In the genomic region with DNA sequence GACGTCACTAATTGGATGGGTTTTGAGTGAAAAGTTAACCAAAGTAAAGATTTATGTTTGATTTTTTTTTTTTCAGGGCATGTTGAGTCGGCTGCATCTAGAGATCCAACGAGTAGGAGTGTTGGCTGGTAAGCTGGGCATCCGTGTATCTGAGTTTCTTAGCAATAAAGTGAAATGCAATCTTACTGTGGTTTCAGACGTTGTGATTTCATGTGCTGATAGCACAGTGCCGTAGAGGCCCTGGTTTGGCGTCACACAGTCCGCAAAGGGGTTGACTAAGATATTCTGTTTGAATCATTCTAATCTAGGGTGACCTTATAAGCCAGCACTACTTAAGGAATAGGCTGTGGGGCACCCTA, we compare ENCODE assay signal across 8 mouse cellular contexts. TPM values are rescaled to one million over a fixed set of nuclear protein-coding genes. Genes with fewer than 3 reads are reported as not detected.
DNase-seq lines count a peak whose midpoint lies in the region; ATAC-seq and TF ChIP-seq lines count a peak whose summit lies in the region.

No protein-coding gene starts in this region.

- intact Hi-C loops in gastrocnemius, postnatal 36 days (cut with DNase I), result no loop called here

- WGBS in heart, postnatal 0 days, result under 1% methylated on average over 8 of the region's 8 CpGs
- WGBS in hindbrain, embryonic 10.5 days, result under 1% methylated on average over 8 of the region's 8 CpGs
- WGBS in midbrain, embryonic 12.5 days, result 1% methylated on average over 8 of the region's 8 CpGs

- no peaks in the 10 kb centered on the region for H3K9me3 ChIP-seq in heart, postnatal 0 days (replicated peaks; ENCODE audit: control insufficient read depth, low read length)
- no peaks in the 10 kb centered on the region for H3K9me3 ChIP-seq in G1E (replicated peaks)
- H3K9me3 ChIP-seq in hindbrain, embryonic 10.5 days, result no peaks in the 10 kb centered on the region
- H3K9me3 ChIP-seq in midbrain, embryonic 12.5 days, result no peaks in the 10 kb centered on the region

- H3K4me2 ChIP-seq in heart, postnatal 0 days (ENCODE audit: low read depth, low read length), result peak overlapping the region; percentile 87
- peak overlapping the region; percentile 80 for H3K4me2 ChIP-seq in midbrain, embryonic 12.5 days (replicated peaks)

- peak overlapping the region; percentile 58 for H3K4me3 ChIP-seq in heart, postnatal 0 days (ENCODE audit: low read depth, low read length)
- H3K4me3 ChIP-seq in G1E (ENCODE audit: low read depth, low read length), result peak overlapping the region; percentile 90
- H3K4me3 ChIP-seq in hindbrain, embryonic 10.5 days, result peak overlapping the region; percentile 84
- peak overlapping the region; percentile 88 for H3K4me3 ChIP-seq in midbrain, embryonic 12.5 days

- 0 out of 2 replicates have a peak, but pooled peaks cover 7% of the 10 kb centered on the region for H3K36me3 ChIP-seq in heart, postnatal 0 days (replicated peaks; ENCODE audit: control insufficient read depth, insufficient read depth, low read length)
- H3K36me3 ChIP-seq in G1E (replicated peaks), result peaks cover 60% of the 10 kb centered on the region
- H3K36me3 ChIP-seq in hindbrain, embryonic 10.5 days, result peaks cover 46% of the 10 kb centered on the region
- peaks cover 11% of the 10 kb centered on the region for H3K36me3 ChIP-seq in midbrain, embryonic 12.5 days

- TF ChIP-seq EP300 in heart, postnatal 0 days (IDR thresholded peaks at IDR 0.05; ENCODE audit: low read depth), result no peak

- H3K4me1 ChIP-seq in heart, postnatal 0 days (ENCODE audit: control insufficient read depth, insufficient read depth), result peaks cover 24% of the 10 kb centered on the region
- H3K4me1 ChIP-seq in G1E (ENCODE audit: insufficient read depth, low read depth, low read length), result peaks cover 67% of the 10 kb centered on the region
- peaks cover 64% of the 10 kb centered on the region for H3K4me1 ChIP-seq in hindbrain, embryonic 10.5 days (replicated peaks)
- peaks cover 62% of the 10 kb centered on the region for H3K4me1 ChIP-seq in midbrain, embryonic 12.5 days

- no peak for ATAC-seq in heart, postnatal 0 days (ENCODE audit: insufficient read depth, low read depth)
- ATAC-seq in G1E (ENCODE audit: extremely low read depth, insufficient number of reproducible peaks, low FRiP score, poor library complexity, severe bottlenecking), result no peak
- no peak for ATAC-seq in midbrain, embryonic 12.5 days (ENCODE audit: low FRiP score, low read depth)

- H3K27ac ChIP-seq in heart, postnatal 0 days (ENCODE audit: low read depth), result peak overlapping the region; percentile 77
- peak overlapping the region; percentile 90 for H3K27ac ChIP-seq in hindbrain, embryonic 10.5 days
- peak overlapping the region; percentile 83 for H3K27ac ChIP-seq in midbrain, embryonic 12.5 days (replicated peaks)

- peak overlapping the region; percentile 64 for H3K9ac ChIP-seq in heart, postnatal 0 days (replicated peaks; ENCODE audit: low read depth, low read length)
- H3K9ac ChIP-seq in midbrain, embryonic 12.5 days (replicated peaks), result peak overlapping the region; percentile 73

- no peak for TF ChIP-seq CTCF in heart, postnatal 0 days (IDR thresholded peaks at IDR 0.05; ENCODE audit: low read depth)
- no peak for TF ChIP-seq CTCF in G1E (IDR thresholded peaks at IDR 0.05; ENCODE audit: low read depth, low read length)

- no peaks in the 10 kb centered on the region for H3K27me3 ChIP-seq in heart, postnatal 0 days (ENCODE audit: control insufficient read depth, insufficient read depth, low read length)
- peaks cover 4% of the 10 kb centered on the region; the same call in 1 of the 2 replicates for H3K27me3 ChIP-seq in G1E (ENCODE audit: insufficient read depth, low read length)
- H3K27me3 ChIP-seq in hindbrain, embryonic 10.5 days (ENCODE audit: insufficient read depth, poor library complexity, severe bottlenecking), result no peaks in the 10 kb centered on the region
- H3K27me3 ChIP-seq in midbrain, embryonic 12.5 days, result no peaks in the 10 kb centered on the region

- DNase-seq in heart, postnatal 0 days (ENCODE audit: low spot score), result no peak
- no peak for DNase-seq in heart, adult 8-10 months (ENCODE audit: low spot score)
- DNase-seq in G1E (ENCODE audit: low spot score), result no peak
- no peak for DNase-seq in hindbrain, embryonic 10.5 days (ENCODE audit: low spot score)
- DNase-seq in frontal cortex, postnatal 25 days (ENCODE audit: low spot score in 2 of 2), result no peak
- DNase-seq in Muller cell, postnatal 12 days (ENCODE audit: inconsistent ontology term), result no peak
- DNase-seq in gastrocnemius, postnatal 36 days, result no peak

RNA-seq across cellular contexts. Expression of gene Traf7, which starts 0.8 kb away (rescaled TPM):
- 206 and 281 TPM in 2 replicates for total RNA-seq in heart, postnatal 0 days (2014; rRNA removed; ENCODE audit: low replicate concordance)
- polyA plus RNA-seq in heart, postnatal 0 days (2015; fragmentation: Nextera tagmentation; extraction: Ambion mirVana), result 46.0 and 48.9 TPM in 2 replicates
- 10 to 100 TPM; 37.0 to 50.9 (median 42.7) TPM for total RNA-seq in heart, adult 8-10 months (2022)
- total RNA-seq in G1E (2014; fragmentation: Nextera tagmentation) (62.8 and 70.6 TPM in 2 replicates), G1E (2017) (81.7 and 103 TPM in 2 replicates)
- 153 and 198 TPM in 2 replicates for polyA plus RNA-seq in G1E (2012)
- polyA plus RNA-seq in hindbrain, embryonic 10.5 days (2016; fragmentation: Nextera tagmentation; extraction: Ambion mirVana), result 93.6 and 96.4 TPM in 2 replicates
- polyA plus RNA-seq in midbrain, embryonic 12.5 days (2016; fragmentation: Nextera tagmentation; extraction: Ambion mirVana), result 92.4 and 94.9 TPM in 2 replicates
- total RNA-seq in gastrocnemius, postnatal 36 days (2021), result 10 to 100 TPM; 23.7 to 30.2 TPM

RNA-seq across cellular contexts. Expression of gene Rab26, which starts 5.5 kb away (rescaled TPM):
- total RNA-seq in heart, postnatal 0 days (2014; rRNA removed; ENCODE audit: low replicate concordance), result 0.27 TPM in 1 of 2 replicates, not detected in the other
- polyA plus RNA-seq in heart, postnatal 0 days (2015; fragmentation: Nextera tagmentation; extraction: Ambion mirVana), result 0.46 and 0.54 TPM in 2 replicates
- total RNA-seq in heart, adult 8-10 months (2022), result under 1 TPM in 3 of 4 experiments, not detected in 1; 0.23 to 0.50 (median 0.25) TPM
- 0.83 TPM in 1 of 2 replicates, not detected in the other for total RNA-seq in G1E (2014; fragmentation: Nextera tagmentation)
- total RNA-seq in G1E (2017), result 0.35 and 0.49 TPM in 2 replicates
- 0.24 and 0.26 TPM in 2 replicates for polyA plus RNA-seq in G1E (2012)
- 1.8 and 3.0 TPM in 2 replicates for polyA plus RNA-seq in hindbrain, embryonic 10.5 days (2016; fragmentation: Nextera tagmentation; extraction: Ambion mirVana)
- polyA plus RNA-seq in midbrain, embryonic 12.5 days (2016; fragmentation: Nextera tagmentation; extraction: Ambion mirVana), result 1.9 and 2.2 TPM in 2 replicates
- total RNA-seq in gastrocnemius, postnatal 36 days (2021), result under 1 TPM in 1 of 2 experiments, not detected in 1; 0.20 TPM

RNA-seq across cellular contexts. Expression of gene Pkd1, which starts 21.1 kb away (rescaled TPM):
- total RNA-seq in heart, postnatal 0 days (2014; rRNA removed; ENCODE audit: low replicate concordance), result 44.5 and 57.5 TPM in 2 replicates
- polyA plus RNA-seq in heart, postnatal 0 days (2015; fragmentation: Nextera tagmentation; extraction: Ambion mirVana), result 7.1 and 9.8 TPM in 2 replicates
- 10 to 100 TPM; 27.8 to 43.0 (median 34.9) TPM for total RNA-seq in heart, adult 8-10 months (2022)
- total RNA-seq in G1E (2014; fragmentation: Nextera tagmentation), result 14.4 and 28.0 TPM in 2 replicates
- total RNA-seq in G1E (2017), result 5.0 and 10.3 TPM in 2 replicates
- polyA plus RNA-seq in G1E (2012), result 4.1 and 5.8 TPM in 2 replicates
- 11.9 and 21.7 TPM in 2 replicates for polyA plus RNA-seq in hindbrain, embryonic 10.5 days (2016; fragmentation: Nextera tagmentation; extraction: Ambion mirVana)
- 25.1 and 27.1 TPM in 2 replicates for polyA plus RNA-seq in midbrain, embryonic 12.5 days (2016; fragmentation: Nextera tagmentation; extraction: Ambion mirVana)
- 10 to 100 TPM; 19.8 to 20.3 TPM for total RNA-seq in gastrocnemius, postnatal 36 days (2021)

RNA-seq across cellular contexts. Expression of gene Caskin1, which starts 40.1 kb away (rescaled TPM):
- 0.11 TPM in 1 of 2 replicates, not detected in the other for total RNA-seq in heart, postnatal 0 days (2014; rRNA removed; ENCODE audit: low replicate concordance)
- polyA plus RNA-seq in heart, postnatal 0 days (2015; fragmentation: Nextera tagmentation; extraction: Ambion mirVana), result 0.14 TPM in 2 replicates
- under 1 TPM; 0.16 to 0.23 (median 0.19) TPM for total RNA-seq in heart, adult 8-10 months (2022)
- total RNA-seq in G1E (2014; fragmentation: Nextera tagmentation) (not detected in 2 replicates), G1E (2017) (0.11 and 0.29 TPM in 2 replicates)
- polyA plus RNA-seq in G1E (2012), result not detected in 2 replicates
- 6.8 and 10.2 TPM in 2 replicates for polyA plus RNA-seq in hindbrain, embryonic 10.5 days (2016; fragmentation: Nextera tagmentation; extraction: Ambion mirVana)
- 20.2 and 23.0 TPM in 2 replicates for polyA plus RNA-seq in midbrain, embryonic 12.5 days (2016; fragmentation: Nextera tagmentation; extraction: Ambion mirVana)
- total RNA-seq in gastrocnemius, postnatal 36 days (2021), result under 1 TPM; 0.05 TPM

RNA-seq across cellular contexts. Expression of gene Mlst8, which starts 49.7 kb away (rescaled TPM):
- total RNA-seq in heart, postnatal 0 days (2014; rRNA removed; ENCODE audit: low replicate concordance), result 12.4 and 44.9 TPM in 2 replicates
- polyA plus RNA-seq in heart, postnatal 0 days (2015; fragmentation: Nextera tagmentation; extraction: Ambion mirVana), result 10.1 and 11.5 TPM in 2 replicates
- 10 to 100 TPM; 10.5 to 11.8 (median 11.0) TPM for total RNA-seq in heart, adult 8-10 months (2022)
- total RNA-seq in G1E (2014; fragmentation: Nextera tagmentation), result 5.2 and 7.0 TPM in 2 replicates
- total RNA-seq in G1E (2017), result 17.2 and 19.7 TPM in 2 replicates
- polyA plus RNA-seq in G1E (2012), result 6.4 and 7.1 TPM in 2 replicates
- 35.1 and 36.0 TPM in 2 replicates for polyA plus RNA-seq in hindbrain, embryonic 10.5 days (2016; fragmentation: Nextera tagmentation; extraction: Ambion mirVana)
- polyA plus RNA-seq in midbrain, embryonic 12.5 days (2016; fragmentation: Nextera tagmentation; extraction: Ambion mirVana), result 37.0 TPM in 2 replicates
- total RNA-seq in gastrocnemius, postnatal 36 days (2021), result 10 to 100 TPM; 11.9 to 12.1 TPM
